Mouse (Mus musculus) monocyte, adult 2 months (primary cell): ENCODE measurements around the gene 4921524J17Rik.

Source experiments
- DNase-seq, 2 experiments: peaks; one replicate each; pipeline ENCODE4 v3.0.0; 2022; ENCODE audit warnings: low spot score in 2 of 2, low read depth in 1 of 2

4921524J17Rik gene

DNA sequence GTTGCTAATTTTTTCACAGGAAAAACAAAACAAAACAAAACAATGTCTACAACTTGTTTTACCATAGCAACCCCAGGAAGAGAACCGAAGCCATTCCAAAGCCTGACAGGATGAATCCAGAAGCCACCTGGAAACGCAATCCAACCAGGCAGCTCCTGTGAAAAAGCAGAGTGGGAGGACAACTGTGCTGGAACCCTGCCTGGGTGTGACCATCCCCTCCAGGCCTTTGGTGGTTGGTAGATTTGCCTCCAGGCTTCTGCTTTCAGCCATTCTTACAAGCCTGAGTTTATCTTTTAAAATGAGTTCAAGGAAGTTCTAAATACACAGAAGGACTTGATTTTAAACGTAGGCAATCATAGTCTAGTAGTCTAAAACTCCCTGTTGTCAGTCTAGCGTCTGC lies 50.7 kb downstream of the 4921524J17Rik start:
- DNase-seq, result no peak

DNA sequence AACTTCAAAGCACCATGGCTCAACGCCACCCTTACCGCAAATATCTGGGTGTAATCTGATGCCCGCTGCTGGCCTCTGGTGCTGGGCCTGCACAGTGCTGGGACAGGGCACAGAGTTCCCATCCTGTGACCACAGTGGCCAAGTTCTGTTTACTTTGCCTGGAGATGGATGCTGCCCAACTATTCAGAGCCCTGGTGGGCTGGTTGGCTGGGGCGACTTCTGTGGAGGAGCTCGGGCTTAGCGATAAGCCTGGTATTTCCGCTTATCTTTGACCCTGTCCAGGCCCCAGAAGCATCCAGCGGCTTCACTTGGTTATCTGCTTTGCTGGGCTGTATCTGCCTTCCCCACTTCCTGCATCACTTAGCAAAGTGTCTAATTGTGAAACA lies 51.8 kb downstream of the 4921524J17Rik start:
- DNase-seq, result no peak

DNA sequence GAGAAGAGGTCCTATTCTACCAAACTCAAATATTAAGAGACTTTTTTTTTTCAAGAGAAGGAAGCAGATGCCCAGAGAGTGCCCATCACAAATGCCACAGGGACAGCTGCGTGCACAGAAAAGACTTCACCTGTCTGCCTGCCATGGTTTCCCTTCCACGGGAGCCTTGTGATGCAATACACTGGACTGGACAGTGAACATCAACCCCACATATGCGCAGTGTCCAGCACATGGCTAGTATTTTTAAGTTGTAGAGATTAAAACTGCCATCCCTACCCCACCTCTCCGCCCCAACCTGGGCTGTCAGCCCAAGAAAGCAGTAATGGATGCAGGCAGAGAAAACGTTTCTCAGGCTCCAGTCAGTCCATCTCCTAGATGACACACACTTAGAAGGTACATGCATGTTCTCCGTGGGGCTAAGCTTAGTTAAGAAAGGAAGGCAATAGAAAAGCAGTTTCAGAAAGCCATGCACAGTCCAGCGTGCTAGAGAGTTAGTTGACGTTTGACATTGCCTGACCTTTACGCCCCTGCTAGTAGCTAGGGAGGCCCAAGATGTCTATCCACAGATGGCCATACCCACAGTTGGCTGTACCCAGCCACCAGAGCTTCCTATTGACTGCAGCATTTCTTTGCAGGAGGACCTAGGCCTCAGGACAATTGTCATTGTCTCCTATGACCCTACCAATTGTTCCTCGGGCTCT lies 52.4 kb downstream of the 4921524J17Rik start:
- DNase-seq, result no peak

GRCm38 (mm10) chr8:85379142-85379781 lies 53.4 kb downstream of the 4921524J17Rik start:
- DNase-seq, result no peak

DNA sequence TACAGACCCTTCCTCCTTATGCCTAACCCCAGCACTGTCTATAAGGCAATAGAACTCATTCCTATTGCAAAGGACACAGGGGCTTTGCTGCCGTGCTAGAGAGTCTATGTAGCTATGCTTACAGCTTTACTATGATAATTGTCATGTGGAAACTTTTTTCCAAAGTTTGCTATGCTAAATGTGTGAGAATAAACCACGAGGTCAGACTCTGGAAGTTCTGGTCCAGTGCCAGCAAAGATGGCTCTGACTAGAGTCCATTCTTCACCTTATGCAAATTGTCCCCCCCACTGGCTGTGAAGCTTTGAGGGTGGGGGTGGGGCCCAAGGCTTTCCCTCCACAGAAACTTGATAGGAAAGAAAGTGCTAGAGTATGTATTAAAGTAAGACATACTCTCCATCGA lies 56.1 kb downstream of the 4921524J17Rik start:
- no peak for DNase-seq

- DNase-seq, result no peak
Observed at GRCm38 (mm10) chr8:85374286-85374685, 58.3 kb downstream of the 4921524J17Rik start.

GRCm38 (mm10) chr8:85373435-85374039 lies 59.1 kb downstream of the 4921524J17Rik start:
- DNase-seq, result no peak

- no peak for DNase-seq
Observed at GRCm38 (mm10) chr8:85372465-85372839, 60.2 kb downstream of the 4921524J17Rik start.

- no peak for DNase-seq
Observed at GRCm38 (mm10) chr8:85371736-85372464, 60.7 kb downstream of the 4921524J17Rik start.

DNA sequence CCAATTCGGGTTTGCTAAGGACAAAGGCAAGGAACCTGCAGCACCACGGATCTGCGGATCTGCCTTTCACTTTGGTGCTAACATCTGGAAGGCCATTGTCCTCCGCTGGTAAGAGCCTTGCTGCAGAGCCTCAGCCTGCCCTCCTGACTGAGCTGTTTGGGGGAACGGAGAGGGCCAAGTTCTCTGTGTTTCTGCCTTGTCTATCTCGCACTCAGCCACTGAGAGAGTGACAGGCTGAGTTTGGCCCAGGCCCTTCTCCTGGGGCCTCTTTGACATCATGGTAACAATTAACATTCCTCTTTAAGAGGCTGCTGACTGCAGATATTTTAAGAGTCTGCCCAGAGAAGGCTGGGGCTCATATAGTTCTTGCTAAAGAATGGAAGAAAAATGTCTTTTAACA lies 67.5 kb downstream of the 4921524J17Rik start:
- DNase-seq, result no peak

GRCm38 (mm10) chr8:85364628-85365027 lies 68.0 kb downstream of the 4921524J17Rik start:
- DNase-seq, result no peak

GRCm38 (mm10) chr8:85363406-85363805 lies 69.2 kb downstream of the 4921524J17Rik start:
- DNase-seq, result no peak

GRCm38 (mm10) chr8:85362211-85362610 lies 70.4 kb downstream of the 4921524J17Rik start:
- DNase-seq, result no peak
